Mouse (Mus musculus) common myeloid progenitor, adult 5-6 weeks (primary cell): Measurements from ENCODE around the gene Tmem267. TPM values are rescaled to one million over a fixed set of nuclear protein-coding genes. Genes with fewer than 3 reads are reported as not detected.
"Not testable (repeated sequence)": the region's sequence is repeated elsewhere in the genome, so short reads cannot be mapped to it uniquely, and the experiment has no call there.

ENCODE experiments used
- ATAC-seq: replicated peaks from 2 replicates; pipeline ENCODE4 v1.8.0; 2016; ENCODE audit warnings: low read depth, mild to moderate bottlenecking, moderate TSS enrichment, inconsistent platforms; ENCODE audit not compliant: poor library complexity, severe bottlenecking
- total RNA-seq: library from RNA; stranded (forward); fragments of 200-1000, 187-1606 nt; gene quantifications from 2 replicates; pipeline ENCODE4 v1.2.3, GENCODE M21; 2017

The Tmem267 gene
- total RNA-seq, 1 experiment from 2014 or later = 8.2 TPM

DNA sequence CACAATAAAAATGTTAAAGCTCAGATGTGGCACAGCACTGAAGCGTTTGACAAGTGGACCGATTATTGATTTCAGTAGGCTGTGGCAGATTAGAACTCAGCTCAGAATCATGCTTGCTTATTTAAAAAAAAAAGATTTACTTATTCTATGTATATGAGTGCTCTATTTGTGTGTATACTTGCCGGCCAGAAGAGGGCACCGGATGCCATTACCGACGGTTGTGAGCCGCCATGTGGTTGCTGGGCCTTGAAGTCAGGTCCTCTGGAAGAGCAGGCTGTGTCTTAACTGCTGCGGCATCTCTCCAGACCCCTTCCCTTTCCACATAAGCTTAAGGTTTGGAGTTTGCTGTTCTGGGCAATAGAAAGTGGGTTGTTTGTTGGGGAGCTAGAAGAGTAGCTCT lies 116.1 kb downstream of the Tmem267 start:
- ATAC-seq = 0 out of 2 replicates have a peak, but pooled peaks have one; percentile 7

GRCm38 (mm10) chr13:119604322-119604721 lies 116.5 kb downstream of the Tmem267 start:
- ATAC-seq = not testable (repeated sequence)

DNA sequence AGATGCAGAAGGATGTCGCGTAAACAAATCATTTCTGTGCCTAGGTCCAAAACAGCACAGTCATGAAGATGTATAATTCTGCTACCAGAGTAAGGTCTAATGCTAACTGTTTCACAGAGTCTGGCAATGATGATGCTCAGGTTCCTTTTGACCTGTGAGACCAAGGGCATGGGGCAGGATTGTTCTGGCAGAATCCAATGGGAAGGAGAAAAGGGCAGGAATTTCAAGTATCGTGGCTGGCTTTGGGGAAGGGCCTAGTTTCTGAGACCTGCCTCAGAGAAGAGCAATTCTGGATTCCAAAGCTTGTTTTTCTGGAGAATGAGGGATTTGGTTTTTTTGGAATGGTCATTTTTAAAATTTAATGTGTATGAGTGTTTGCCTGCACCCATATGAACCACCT lies 131.0 kb downstream of the Tmem267 start:
- no peak for ATAC-seq

DNA sequence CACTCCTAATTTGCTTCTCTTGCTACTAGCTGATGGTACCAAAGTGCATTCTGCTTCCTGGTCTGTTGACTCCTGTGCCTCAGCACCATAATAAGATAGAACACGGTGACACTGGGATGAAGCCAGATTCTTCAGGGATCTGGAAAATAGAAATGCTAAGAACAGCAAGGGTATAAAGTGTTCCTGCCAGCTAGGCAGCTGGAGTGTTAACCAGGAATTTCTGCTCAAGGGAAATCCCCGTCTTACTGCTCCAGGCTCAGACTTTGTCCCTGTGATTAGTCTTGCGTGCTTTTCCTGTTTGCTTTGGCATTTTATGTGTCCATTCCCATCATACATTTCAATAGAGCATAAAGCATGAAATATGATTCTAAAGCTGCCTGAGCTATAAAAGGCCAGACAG lies 131.9 kb downstream of the Tmem267 start:
- no peak for ATAC-seq

GRCm38 (mm10) chr13:119623634-119624033 lies 135.8 kb downstream of the Tmem267 start, which contains the start of gene Ccl28:
TSS of gene Ccl28 (plus strand) at chr13:119623819.
- ATAC-seq = no peak

GRCm38 (mm10) chr13:119625952-119626351 lies 138.1 kb downstream of the Tmem267 start:
- ATAC-seq = peak; percentile 80

DNA sequence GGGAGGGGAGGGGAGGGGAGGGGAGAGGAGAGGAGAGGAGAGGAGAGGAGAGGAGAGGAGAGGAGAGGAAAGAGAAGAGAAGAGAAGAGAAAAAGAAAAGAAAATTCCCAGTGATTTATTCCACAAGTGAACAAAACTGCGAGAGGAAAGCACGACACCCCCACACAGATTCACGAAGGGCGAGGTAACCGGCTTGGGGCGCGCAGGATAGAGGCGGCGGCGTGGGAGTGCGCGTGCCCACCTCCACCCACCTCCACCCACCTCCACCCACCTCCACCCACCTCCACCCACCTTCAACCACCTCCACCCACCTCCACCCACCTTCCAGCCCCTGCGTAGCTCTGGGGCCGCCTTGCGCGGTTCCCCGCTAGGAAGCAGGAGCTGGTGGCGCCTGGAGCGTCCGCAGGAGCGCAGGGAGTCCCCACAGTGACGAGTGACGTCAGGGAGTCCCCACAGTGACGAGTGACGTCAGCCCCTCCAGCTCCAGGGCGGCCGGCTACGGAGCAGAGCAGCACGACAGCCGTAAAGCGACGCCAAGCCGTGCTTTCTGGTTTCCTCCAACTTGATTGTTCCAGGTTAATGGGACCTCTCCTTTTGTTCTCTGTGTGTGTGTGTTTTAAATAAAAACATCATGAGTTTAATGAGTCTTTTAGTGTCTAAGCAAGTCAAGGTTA lies 143.8 kb downstream of the Tmem267 start:
- ATAC-seq = peak; percentile 100

- no peak for ATAC-seq
Observed at GRCm38 (mm10) chr13:119632156-119632548, 144.3 kb downstream of the Tmem267 start.

DNA sequence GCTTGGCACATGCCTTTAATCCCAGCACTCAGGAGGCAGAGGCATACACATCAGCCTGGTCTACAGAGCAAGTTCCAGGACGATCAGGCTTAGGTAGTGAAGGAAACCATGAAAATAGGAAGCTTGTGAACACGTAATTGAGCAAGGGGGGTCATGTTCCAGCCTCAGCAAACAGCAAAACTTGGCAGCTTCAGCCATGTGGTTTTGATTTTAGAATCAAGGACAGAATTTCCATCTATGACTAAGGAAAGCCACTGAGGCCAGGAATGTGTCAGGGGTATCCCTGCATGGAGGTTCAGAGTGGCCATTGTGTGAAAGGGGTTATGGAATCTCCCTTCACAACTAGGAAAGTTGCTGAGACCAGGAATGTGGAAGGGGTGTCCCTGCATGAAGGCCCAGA lies 147.7 kb downstream of the Tmem267 start:
- no peak for ATAC-seq

DNA sequence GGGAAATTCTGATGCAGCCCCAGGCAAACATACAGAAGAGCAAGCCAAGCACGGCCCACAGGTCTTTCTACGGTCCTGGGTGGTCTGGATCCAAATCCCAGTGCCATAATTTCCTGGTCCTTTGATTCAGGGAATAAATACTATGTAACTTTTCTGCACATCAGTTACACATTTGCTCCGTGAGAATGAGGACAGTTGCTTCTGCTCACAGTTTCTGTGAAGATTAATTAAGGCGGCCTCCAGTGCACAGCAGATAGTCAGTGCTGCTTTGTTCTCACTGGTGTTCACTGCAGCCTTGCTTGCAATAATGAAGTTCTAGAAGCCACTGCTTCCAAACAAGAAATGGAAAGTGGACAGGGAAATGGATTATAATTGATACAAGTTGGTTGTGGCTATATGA lies 150.0 kb downstream of the Tmem267 start:
- no peak for ATAC-seq

- no peak for ATAC-seq
Observed at GRCm38 (mm10) chr13:119638449-119638848, 150.6 kb downstream of the Tmem267 start.

- peak; percentile 86 for ATAC-seq
Observed at GRCm38 (mm10) chr13:119639302-119639701, 151.5 kb downstream of the Tmem267 start.

DNA sequence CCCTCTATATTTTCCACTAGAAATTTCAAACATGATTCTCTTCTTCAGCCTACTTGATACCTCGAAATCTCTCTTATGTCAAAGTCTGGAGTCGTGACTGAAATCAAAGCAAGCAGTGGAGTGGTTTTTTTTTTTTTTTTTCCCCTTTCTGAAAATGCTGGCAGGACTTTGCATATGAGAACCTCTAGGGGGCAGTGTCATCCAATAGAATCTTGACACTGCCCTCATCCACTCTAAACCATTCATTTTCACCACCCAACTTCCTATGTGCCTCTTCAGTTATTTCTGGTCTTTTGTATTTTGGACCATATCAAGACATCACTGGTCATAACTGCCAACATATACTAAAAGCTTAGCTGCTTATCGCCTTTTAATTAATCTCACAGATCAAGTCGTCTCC lies 152.7 kb downstream of the Tmem267 start:
- peak; percentile 79 for ATAC-seq

GRCm38 (mm10) chr13:119641145-119641544 lies 153.3 kb downstream of the Tmem267 start:
- ATAC-seq = no peak

DNA sequence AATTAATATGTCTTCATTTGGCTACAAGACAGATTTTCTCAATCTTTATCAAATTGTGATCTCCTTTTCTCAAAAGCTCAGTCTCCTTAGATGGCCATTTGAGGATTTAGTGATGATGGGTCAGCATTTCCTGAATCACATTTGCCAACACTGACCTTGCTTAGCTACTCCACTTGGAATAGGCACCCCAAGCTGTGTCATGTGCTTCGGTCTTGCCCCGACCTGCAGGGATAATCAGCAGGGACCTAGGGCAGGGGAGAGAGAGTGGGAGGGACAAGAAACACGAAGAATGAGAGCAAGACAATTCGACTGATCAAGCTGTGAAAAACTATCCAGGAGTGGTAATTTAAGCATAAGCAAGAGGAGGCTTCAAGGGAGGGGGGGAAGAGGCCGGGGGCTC lies 156.9 kb downstream of the Tmem267 start:
- no peak for ATAC-seq

GRCm38 (mm10) chr13:119646511-119646910 lies 158.7 kb downstream of the Tmem267 start:
- ATAC-seq = no peak

GRCm38 (mm10) chr13:119648891-119649698 lies 161.3 kb downstream of the Tmem267 start:
- ATAC-seq = no peak

- ATAC-seq = no peak
Observed at GRCm38 (mm10) chr13:119649699-119650046, 161.8 kb downstream of the Tmem267 start.

DNA sequence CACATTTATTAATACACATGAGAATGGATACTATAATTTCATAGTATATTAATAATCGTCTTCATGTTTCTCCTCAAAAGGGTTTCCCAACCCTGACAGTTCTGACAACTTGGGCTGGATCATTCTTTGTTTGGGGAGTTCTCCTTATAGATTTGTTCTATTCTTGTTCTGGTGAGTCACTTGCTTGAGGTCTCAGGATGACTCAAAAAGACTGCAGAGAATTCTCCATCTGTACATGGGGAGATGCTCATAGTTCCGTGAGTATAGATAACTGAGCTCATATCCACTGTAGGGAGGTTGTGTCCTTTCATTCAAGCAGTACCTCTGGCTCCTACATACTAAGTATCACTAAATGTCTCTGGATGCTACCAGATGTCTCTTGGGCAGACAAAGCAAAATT lies 166.9 kb downstream of the Tmem267 start:
- no peak for ATAC-seq

DNA sequence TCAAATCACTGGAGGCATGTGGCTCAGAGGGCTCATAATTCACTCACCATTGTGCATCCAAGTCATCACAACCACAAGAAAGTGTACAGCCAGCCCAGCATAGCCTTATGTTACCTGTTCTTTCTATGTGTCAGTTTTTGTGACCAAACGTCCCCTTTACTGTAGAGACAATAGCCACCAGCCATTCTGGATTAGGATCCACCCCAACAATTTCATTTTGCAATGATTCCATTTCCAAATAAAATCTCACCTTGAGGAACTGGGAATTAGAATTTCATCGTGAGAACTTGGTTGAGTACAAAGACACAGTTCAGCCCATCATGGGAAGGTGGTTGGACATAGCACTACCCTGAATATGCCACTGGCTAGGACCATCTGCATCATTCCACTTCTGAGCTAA lies 168.4 kb downstream of the Tmem267 start:
- ATAC-seq = no peak

DNA sequence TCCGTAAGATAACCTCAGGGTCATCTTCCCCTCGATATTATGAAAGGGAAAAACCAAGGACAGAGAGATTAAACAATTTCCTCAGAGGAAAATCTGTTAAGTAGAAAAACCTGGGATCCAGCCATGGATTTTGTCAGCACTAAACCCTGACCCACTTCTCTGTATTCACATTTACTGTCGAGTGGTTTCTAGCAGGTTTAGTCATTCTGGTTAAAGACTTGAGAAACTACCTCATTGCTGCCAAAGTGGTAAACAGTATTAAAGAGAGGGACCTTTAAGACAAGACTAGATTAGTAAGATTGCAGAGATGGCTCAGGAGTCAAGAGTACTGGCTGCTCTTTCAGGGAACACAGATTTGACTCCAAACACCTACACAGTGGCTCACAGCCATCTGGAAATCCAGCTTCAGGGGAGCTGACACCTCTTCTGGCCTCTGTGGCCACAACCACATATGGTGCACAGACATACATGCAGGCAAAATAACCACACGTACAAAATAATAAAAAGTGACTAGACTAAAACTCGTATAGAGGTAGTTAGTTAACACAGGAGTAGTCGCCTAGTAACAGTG lies 169.1 kb downstream of the Tmem267 start:
- ATAC-seq = no peak
